Mouse (Mus musculus) spleen, adult 2 months (tissue): ENCODE measurements around the gene Dapk2. TPM values are rescaled to one million over a fixed set of nuclear protein-coding genes. Genes with fewer than 3 reads are reported as not detected.

Experiments
- DNase-seq, 2 experiments: peaks; one replicate each; pipeline versions ENCODE4 v3.0.0 to v3.0.0-alpha.2; 2012 to 2021; ENCODE audit warnings: low spot score in 2 of 2, low read depth in 1 of 2
- H3K27ac ChIP-seq: fragments of 200-500 bp; 2 replicates; pipeline ENCODE4 v1.5.1; 2012; ENCODE audit warnings: low read length, inconsistent platforms; ENCODE audit not compliant: insufficient read depth
- H3K27me3 ChIP-seq: fragments of 200-500 bp; 2 replicates; pipeline ENCODE4 v1.6.1; 2012; ENCODE audit warnings: mild to moderate bottlenecking, moderate library complexity, low read length, inconsistent platforms; ENCODE audit not compliant: control insufficient read depth, insufficient read depth
- H3K36me3 ChIP-seq: fragments of 200-500 bp; 2 replicates; pipeline ENCODE4 v1.6.1; 2012; ENCODE audit warnings: mild to moderate bottlenecking, low read length, inconsistent platforms; ENCODE audit not compliant: control insufficient read depth, insufficient read depth
- H3K4me1 ChIP-seq: fragments of 200-500 bp; 2 replicates; pipeline ENCODE4 v1.6.1; 2011; ENCODE audit warnings: inconsistent platforms; ENCODE audit not compliant: control insufficient read depth, insufficient read depth, insufficient read length
- H3K4me3 ChIP-seq: fragments of 200-500 bp; 2 replicates; pipeline ENCODE4 v1.5.1; 2011; ENCODE audit warnings: mild to moderate bottlenecking, inconsistent platforms; ENCODE audit not compliant: insufficient read depth, insufficient read length; ENCODE audit errors: extremely low read depth
- CTCF ChIP-seq: fragments of 200-500 bp; IDR thresholded peaks from 2 replicates; pipeline ENCODE4 v1.5.1; 2011; ENCODE audit warnings: mild to moderate bottlenecking, inconsistent platforms; ENCODE audit not compliant: insufficient read depth, insufficient read length, insufficient replicate concordance; ENCODE audit errors: extremely low read depth
- POLR2A ChIP-seq: fragments of 200-500 bp; IDR thresholded peaks from 2 replicates; pipeline ENCODE4 v1.6.1; 2011; ENCODE audit warnings: low read depth, low read length, inconsistent platforms
- WGBS: fragments of 180-500 bp; shearing (Covaris S2); methylation state at CpG from one replicate; pipeline ENCODE4 v1.1.7; 2018; 5-methylcytosine and 5-hydroxymethylcytosine counted together
- polyA plus RNA-seq: library from polyadenylated mRNA; depleted of rRNA; stranded (reverse); fragments of >200 nt; gene quantifications from 2 replicates; pipeline ENCODE4 v1.2.3, GENCODE M21; 2012

Gene Dapk2
- polyA plus RNA-seq, 1 experiment = 11.9 TPM

GRCm38 (mm10) chr9:66261741-66262140 lies 103.7 kb downstream of the Dapk2 start:
- no peak for DNase-seq
- TF ChIP-seq POLR2A (no peak), CTCF (no peak)
- Histone ChIP-seq H3K27ac (no peak overlapping the region), H3K4me1 (no peaks in the 10 kb centered on the region), H3K4me3 (no peak overlapping the region), H3K27me3 (no peaks in the 10 kb centered on the region), H3K36me3 (no peaks in the 10 kb centered on the region)
- WGBS = 64% methylated on average over 2 of the region's 2 CpGs

- no peaks in the 10 kb centered on the region for H3K27me3 ChIP-seq
- H3K27ac ChIP-seq = no peak overlapping the region
- no peak for DNase-seq
- WGBS = 79% methylated on average over 2 of the region's 2 CpGs
- H3K36me3 ChIP-seq = no peaks in the 10 kb centered on the region
- H3K4me3 ChIP-seq = no peak overlapping the region
- H3K4me1 ChIP-seq = no peaks in the 10 kb centered on the region
- TF ChIP-seq POLR2A = no peak
- TF ChIP-seq CTCF = no peak
Observed at GRCm38 (mm10) chr9:66263701-66264100, 105.7 kb downstream of the Dapk2 start.

- Histone ChIP-seq H3K4me3 (no peak overlapping the region), H3K27ac (no peak overlapping the region), H3K27me3 (no peaks in the 10 kb centered on the region), H3K36me3 (no peaks in the 10 kb centered on the region), H3K4me1 (no peaks in the 10 kb centered on the region)
- 29% methylated on average over 2 of the region's 2 CpGs for whole genome bisulfite sequencing
- no peak for DNase-seq
- TF ChIP-seq POLR2A (no peak), CTCF (no peak)
Observed at GRCm38 (mm10) chr9:66265645-66266044, 107.6 kb downstream of the Dapk2 start.

DNA sequence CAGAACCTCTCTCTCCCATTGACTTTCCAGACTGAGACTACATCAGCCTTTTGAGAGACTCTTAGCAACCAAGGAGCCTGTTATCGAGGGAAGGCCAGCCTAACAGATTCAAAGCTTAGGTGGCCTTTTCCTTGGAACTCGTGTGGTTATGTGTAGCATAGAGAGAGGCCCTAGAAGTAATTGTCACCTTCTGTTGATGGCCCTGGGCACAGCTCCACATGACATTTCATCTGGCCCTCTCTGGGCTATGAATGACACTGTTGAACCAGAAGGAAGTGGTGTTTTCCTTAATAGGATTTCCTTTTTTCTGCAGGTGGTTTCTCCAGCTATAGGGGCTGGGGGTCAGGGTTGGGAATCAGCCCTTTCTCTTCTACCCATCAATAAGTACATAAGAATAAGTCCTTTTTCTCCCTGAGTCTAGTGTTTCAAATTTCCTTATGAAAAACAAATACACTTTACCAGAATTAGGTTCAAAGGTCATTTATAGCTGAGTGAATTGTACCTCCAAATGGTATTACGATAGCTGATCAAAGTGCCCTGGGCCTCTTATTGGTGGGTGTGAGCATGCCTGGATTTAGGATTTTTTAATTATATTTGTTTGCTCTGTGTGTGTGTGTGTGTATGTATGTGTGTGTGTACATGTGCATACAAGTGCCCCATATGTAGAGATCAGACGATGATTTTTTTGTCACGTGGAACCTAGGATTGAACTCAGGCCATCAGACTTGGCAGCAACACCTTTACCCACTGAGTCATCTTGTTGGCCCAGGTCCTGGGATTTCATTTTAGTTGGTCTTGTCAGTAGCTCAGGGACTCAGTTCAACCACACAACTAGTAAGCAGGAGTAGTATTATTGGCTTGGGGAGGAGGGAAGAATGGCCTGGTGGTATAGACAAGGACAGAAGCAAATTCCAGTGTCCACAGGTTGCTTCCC lies 108.5 kb downstream of the Dapk2 start:
- Histone ChIP-seq H3K36me3 (no peaks in the 10 kb centered on the region), H3K4me3 (no peak overlapping the region), H3K27ac (no peak overlapping the region), H3K27me3 (no peaks in the 10 kb centered on the region), H3K4me1 (no peaks in the 10 kb centered on the region)
- WGBS = 68% methylated on average over 5 of the region's 5 CpGs
- no peak for DNase-seq
- TF ChIP-seq POLR2A = no peak
- no peak for TF ChIP-seq CTCF

GRCm38 (mm10) chr9:66268804-66269203 lies 110.8 kb downstream of the Dapk2 start:
- no peak for DNase-seq
- WGBS = 93% methylated on average over 4 of the region's 4 CpGs
- TF ChIP-seq POLR2A (no peak), CTCF (no peak)
- no peak overlapping the region for H3K27ac ChIP-seq
- no peaks in the 10 kb centered on the region for H3K27me3 ChIP-seq
- no peaks in the 10 kb centered on the region for H3K4me1 ChIP-seq
- H3K36me3 ChIP-seq = no peaks in the 10 kb centered on the region
- no peak overlapping the region for H3K4me3 ChIP-seq

DNA sequence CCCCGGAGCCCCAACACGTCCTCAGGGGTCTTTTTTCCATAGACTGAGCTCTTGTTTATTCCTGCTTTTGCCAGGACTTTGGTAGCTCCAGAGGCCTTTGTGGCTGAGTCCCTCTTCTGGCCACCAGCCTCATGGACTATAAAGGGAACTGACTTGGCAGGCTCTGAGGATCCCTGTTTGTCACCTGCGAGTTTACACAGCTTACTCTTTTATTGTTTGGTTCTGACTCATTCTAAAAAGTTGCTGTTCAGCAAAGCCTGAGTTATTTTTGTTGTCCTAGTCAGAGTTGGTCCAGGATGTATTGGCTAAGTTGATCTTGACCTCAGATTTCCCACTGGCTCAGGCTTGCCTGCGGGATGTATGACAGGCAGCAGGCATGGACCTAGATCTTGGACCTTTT lies 112.0 kb downstream of the Dapk2 start:
- no peak for DNase-seq
- 90% methylated on average over 4 of the region's 4 CpGs for WGBS

GRCm38 (mm10) chr9:66271726-66272125 lies 113.7 kb downstream of the Dapk2 start:
- 90% methylated on average over 5 of the region's 5 CpGs for WGBS
- TF ChIP-seq CTCF = no peak
- TF ChIP-seq POLR2A = no peak
- no peak overlapping the region for H3K27ac ChIP-seq
- no peak overlapping the region for H3K4me3 ChIP-seq
- no peak for DNase-seq
- no peaks in the 10 kb centered on the region for H3K27me3 ChIP-seq
- peaks cover 13% of the 10 kb centered on the region; the same call in 1 of the 2 replicates for H3K4me1 ChIP-seq
- H3K36me3 ChIP-seq = no peaks in the 10 kb centered on the region

More for the DNA sequence above, 112.0 kb downstream of the Dapk2 start:
- no peaks in the 10 kb centered on the region for H3K36me3 ChIP-seq
- no peaks in the 10 kb centered on the region for H3K27me3 ChIP-seq
- no peak overlapping the region for H3K27ac ChIP-seq
- peaks cover 9% of the 10 kb centered on the region; the same call in 1 of the 2 replicates for H3K4me1 ChIP-seq
- TF ChIP-seq CTCF = no peak
- TF ChIP-seq POLR2A = no peak
- no peak overlapping the region for H3K4me3 ChIP-seq
